Comparison of ENCODE assay signal across 1 mouse cellular context in genomic region chr7:63895223-63895622, GRCm38 (mm10).
TF ChIP-seq lines count a peak whose summit lies in the region.

No protein-coding gene starts in this region.

TF ChIP-seq in CH12.LX, 34 proteins besides CTCF, POLR2A, EP300 and RAD21:
- TF ChIP-seq MYC (IDR thresholded peaks at IDR 0.05; ENCODE audit: low read depth, low read length) (peak; percentile 92), USF2 (conservative IDR thresholded peaks at IDR 0.05; ENCODE audit: low read depth, low read length) (no peak), MXI1 (IDR thresholded peaks at IDR 0.05; ENCODE audit: low read depth, low read length) (peak; percentile 89), SIN3A (IDR thresholded peaks at IDR 0.05; ENCODE audit: low read length) (peak; percentile 71), MAX (IDR thresholded peaks at IDR 0.05; ENCODE audit: low read length) (peak; percentile 93), POLR2AphosphoS2 (IDR thresholded peaks at IDR 0.05; ENCODE audit: low read depth, low read length) (no peak), HCFC1 (IDR thresholded peaks at IDR 0.05; ENCODE audit: low read depth, low read length) (no peak; the same call in 1 of the 2 replicates), ZNF384 (IDR thresholded peaks at IDR 0.05; ENCODE audit: low read depth, low read length) (no peak), PAX5 (IDR thresholded peaks at IDR 0.05; ENCODE audit: low read length) (no peak), NRF1 (IDR thresholded peaks at IDR 0.05; ENCODE audit: low read depth, low read length) (no peak), JUN (IDR thresholded peaks at IDR 0.05; ENCODE audit: insufficient read depth, low read depth, low read length) (no peak), ETS1 (conservative IDR thresholded peaks at IDR 0.05; ENCODE audit: low read depth, low read length) (peak; percentile 72), TBP (conservative IDR thresholded peaks at IDR 0.05; ENCODE audit: low read depth, low read length) (no peak), MAFK (IDR thresholded peaks at IDR 0.05; ENCODE audit: insufficient replicate concordance, low read length) (no peak), GABPA (IDR thresholded peaks at IDR 0.05; ENCODE audit: insufficient replicate concordance, low read depth, low read length) (no peak), MEF2A (IDR thresholded peaks at IDR 0.05; ENCODE audit: borderline replicate concordance, low read depth, low read length) (peak; percentile 50; the same call in 1 of the 2 replicates), ZC3H11A (IDR thresholded peaks at IDR 0.05; ENCODE audit: low read depth, low read length) (no peak), CHD1 (IDR thresholded peaks at IDR 0.05; ENCODE audit: low read depth, low read length) (no peak; the same call in 1 of the 2 replicates), UBTF (IDR thresholded peaks at IDR 0.05; ENCODE audit: low read depth, low read length) (no peak), SMC3 (IDR thresholded peaks at IDR 0.05; ENCODE audit: low read depth, low read length) (peak; percentile 29; the same call in 1 of the 2 replicates), JUND (conservative IDR thresholded peaks at IDR 0.05; ENCODE audit: low read depth, low read length) (peak; percentile 45; the same call in 1 of the 2 replicates), ELF1 (IDR thresholded peaks at IDR 0.05; ENCODE audit: low read depth, low read length) (no peak), IRF4 (IDR thresholded peaks at IDR 0.05; ENCODE audit: low read depth, low read length) (peak; percentile 76), ZMIZ1 (IDR thresholded peaks at IDR 0.05; ENCODE audit: low read depth, low read length) (no peak), CHD2 (IDR thresholded peaks at IDR 0.05; ENCODE audit: low read length) (no peak), ZKSCAN1 (IDR thresholded peaks at IDR 0.05; ENCODE audit: borderline replicate concordance, low read depth, low read length) (no peak), RCOR1 (conservative IDR thresholded peaks at IDR 0.05; ENCODE audit: low read depth, low read length) (no peak), USF1 (IDR thresholded peaks at IDR 0.05; ENCODE audit: low read depth, low read length) (peak; percentile 52), MAZ (IDR thresholded peaks at IDR 0.05; ENCODE audit: low read depth, low read length) (no peak), BHLHE40 (IDR thresholded peaks at IDR 0.05; ENCODE audit: low read depth, low read length) (peak; percentile 43), KAT2A (IDR thresholded peaks at IDR 0.05; ENCODE audit: insufficient replicate concordance, low read length) (no peak), TCF12 (IDR thresholded peaks at IDR 0.05; ENCODE audit: low read depth, low read length) (peak; percentile 76), E2F4 (IDR thresholded peaks at IDR 0.05; ENCODE audit: insufficient replicate concordance, low read depth, low read length) (no peak), NELFE (IDR thresholded peaks at IDR 0.05; ENCODE audit: low read depth, low read length) (0 out of 2 replicates have a peak, but pooled peaks have one; percentile 20)
TF ChIP-seq in CH12.LX: peak in this region for 13.
